Mouse (Mus musculus) embryo, embryonic 10.5 days (tissue): Measurements from ENCODE around the gene Pwp2.

Source experiments
- DNase-seq: peaks from one replicate; pipeline ENCODE4 v3.0.0-alpha.2; 2015; ENCODE audit warnings: low spot score

Gene Pwp2

GRCm38 (mm10) chr10:78170445-78170844 lies 14.5 kb downstream of the Pwp2 start:
- no peak for DNase-seq

- DNase-seq = peak; percentile 98
Measured at GRCm38 (mm10) chr10:78169281-78170042, 15.5 kb downstream of the Pwp2 start, which contains the start of gene D10Jhu81e. Gene D10Jhu81e (minus strand): TSS chr10:78169782.

GRCm38 (mm10) chr10:78168792-78169191 lies 16.2 kb downstream of the Pwp2 start:
- no peak for DNase-seq

GRCm38 (mm10) chr10:78167775-78168174 lies 17.2 kb downstream of the Pwp2 start:
- DNase-seq = no peak

- no peak for DNase-seq
Measured at GRCm38 (mm10) chr10:78167333-78167732, 17.6 kb downstream of the Pwp2 start.

- DNase-seq = no peak
Measured at GRCm38 (mm10) chr10:78165256-78166005, 19.5 kb downstream of the Pwp2 start.

GRCm38 (mm10) chr10:78164786-78165185 lies 20.2 kb downstream of the Pwp2 start:
- no peak for DNase-seq

GRCm38 (mm10) chr10:78163923-78164322 lies 21.0 kb downstream of the Pwp2 start:
- peak; percentile 83 for DNase-seq

- DNase-seq = no peak
Measured at GRCm38 (mm10) chr10:78163241-78163640, 21.7 kb downstream of the Pwp2 start.

GRCm38 (mm10) chr10:78162646-78163045 lies 22.3 kb downstream of the Pwp2 start:
- no peak for DNase-seq

GRCm38 (mm10) chr10:78161096-78161495 lies 23.9 kb downstream of the Pwp2 start:
- no peak for DNase-seq

GRCm38 (mm10) chr10:78160369-78161095 lies 24.4 kb downstream of the Pwp2 start:
- no peak for DNase-seq

GRCm38 (mm10) chr10:78159906-78160305 lies 25.0 kb downstream of the Pwp2 start:
- DNase-seq = peak; percentile 95

GRCm38 (mm10) chr10:78159252-78159878 lies 25.6 kb downstream of the Pwp2 start:
- peak; percentile 58 for DNase-seq

GRCm38 (mm10) chr10:78158041-78158440 lies 26.9 kb downstream of the Pwp2 start:
- no peak for DNase-seq

- DNase-seq = no peak
Measured at GRCm38 (mm10) chr10:78156926-78157325, 28.0 kb downstream of the Pwp2 start.

GRCm38 (mm10) chr10:78148834-78149766 lies 35.8 kb downstream of the Pwp2 start:
- no peak for DNase-seq

GRCm38 (mm10) chr10:78147908-78148441 lies 37.0 kb downstream of the Pwp2 start:
- no peak for DNase-seq

- no peak for DNase-seq
Measured at GRCm38 (mm10) chr10:78143727-78144505, 41.0 kb downstream of the Pwp2 start.

GRCm38 (mm10) chr10:78140843-78141242 lies 44.1 kb downstream of the Pwp2 start:
- no peak for DNase-seq
